Mouse (Mus musculus) testis, postnatal 10 days (tissue): ENCODE measurements around the gene Nup85.

Experiments used
- DNase-seq: peaks from one replicate; pipeline ENCODE4 v3.0.0; 2021; ENCODE audit warnings: low spot score

The Nup85 gene

DNA sequence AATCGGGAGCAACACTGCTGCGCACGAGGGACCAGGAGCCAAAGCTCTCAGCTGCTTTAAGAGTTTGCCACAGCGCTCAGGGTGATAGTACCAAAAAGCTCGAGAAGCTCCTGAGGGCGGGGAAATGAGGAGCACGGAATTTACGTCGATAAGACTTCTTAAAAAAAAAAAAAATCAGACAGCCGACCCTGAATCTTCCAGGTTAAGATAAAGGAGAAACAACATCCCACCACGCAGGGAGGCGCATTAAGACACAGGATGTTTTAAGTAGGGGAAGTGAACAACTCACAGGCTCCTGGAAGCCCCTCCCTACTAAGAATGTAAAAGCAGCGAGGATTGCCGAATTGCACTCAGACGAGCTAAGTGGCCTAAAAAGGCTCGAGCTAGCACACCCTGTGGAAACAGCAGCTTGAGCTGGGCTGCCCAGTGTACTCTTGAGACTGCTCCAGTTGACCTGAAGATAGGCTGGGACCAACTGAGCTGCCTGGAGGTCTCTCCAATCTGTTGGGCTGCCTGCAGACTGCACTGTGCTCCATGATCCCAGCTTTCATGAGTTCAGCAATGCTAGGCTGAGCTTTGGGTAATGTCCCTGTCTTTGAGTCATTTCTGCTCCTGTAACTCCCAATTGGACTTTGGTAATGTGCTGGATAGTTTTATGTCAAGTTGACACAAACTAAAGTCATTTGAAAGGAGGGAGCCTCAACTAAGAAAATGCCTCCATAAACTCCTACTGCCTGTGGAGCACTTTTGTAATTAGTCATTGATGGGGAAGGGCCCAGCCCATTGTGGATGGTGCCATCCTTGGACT lies 49.1 kb downstream of the Nup85 start:
- DNase-seq, result no peak

DNA sequence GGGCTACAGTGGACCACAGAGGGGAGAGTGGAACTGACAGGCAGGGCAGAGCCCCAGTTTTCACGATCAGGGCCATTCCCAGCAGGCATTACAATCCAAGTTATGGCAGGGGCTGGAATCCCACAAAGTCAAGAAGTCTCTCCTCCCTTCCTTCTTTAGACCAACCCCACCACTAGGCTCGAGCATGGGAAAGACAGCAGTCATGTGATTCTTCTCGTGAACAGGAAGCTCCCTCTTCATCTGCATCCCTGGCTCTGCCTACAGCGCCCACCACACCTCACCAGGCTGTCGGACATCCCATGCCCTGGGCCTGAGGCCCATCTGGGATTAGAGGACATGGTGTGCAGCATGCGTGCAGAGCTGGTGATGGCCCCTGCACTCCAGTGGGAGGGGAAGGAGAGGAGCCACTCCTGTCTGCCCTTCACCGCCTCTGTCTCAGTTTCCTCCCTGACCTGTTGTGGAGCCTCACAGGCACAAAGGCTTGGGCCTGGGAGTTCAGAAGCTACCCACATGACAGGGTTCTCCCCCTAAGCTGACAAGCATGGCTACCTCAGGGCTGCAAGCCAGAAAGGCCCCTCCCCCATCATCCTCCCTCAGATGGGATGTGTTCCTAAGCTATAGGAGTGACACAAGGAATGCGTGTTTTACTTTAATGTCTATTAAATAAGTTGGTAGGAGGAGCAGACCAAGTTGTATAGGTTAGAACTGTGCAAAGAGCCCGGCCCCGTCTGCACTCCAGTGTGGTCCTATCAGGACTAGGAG lies 50.3 kb downstream of the Nup85 start:
- DNase-seq, result peak; percentile 65

DNA sequence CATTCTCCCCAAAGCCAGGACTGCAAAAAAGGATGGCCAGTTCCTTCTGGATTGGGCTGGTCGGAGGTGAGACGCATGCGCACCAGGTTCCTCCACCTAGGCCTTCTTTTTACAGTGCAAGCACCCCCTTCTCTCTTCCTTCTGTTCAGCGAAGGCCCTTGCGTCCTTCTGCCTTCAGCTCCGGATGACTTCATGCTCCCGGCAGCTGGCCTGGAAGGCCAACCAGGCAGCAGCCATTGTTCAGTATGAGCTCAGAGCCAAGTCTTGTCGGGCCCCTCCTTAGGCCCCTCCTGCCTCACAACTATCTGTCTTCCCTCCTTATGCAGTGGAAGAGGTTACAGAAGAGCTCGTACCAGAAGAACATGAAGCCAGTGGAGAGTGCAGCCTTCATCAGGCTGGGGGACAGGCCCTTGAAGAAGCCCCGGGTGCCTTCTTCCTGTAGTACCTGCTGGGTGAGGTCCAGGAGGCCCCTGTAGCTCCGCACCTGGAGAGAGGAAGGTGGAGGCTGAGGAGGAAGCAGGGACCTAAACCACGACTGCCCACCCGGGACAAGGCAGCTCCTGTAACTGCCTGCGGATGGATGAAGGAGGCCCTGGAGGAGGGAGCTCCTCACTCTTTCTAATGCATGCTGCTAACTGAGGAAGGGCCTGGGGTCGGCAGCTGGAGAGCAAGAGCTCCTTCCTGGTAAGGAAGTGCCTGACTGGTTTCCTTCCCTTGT lies 51.0 kb downstream of the Nup85 start:
- DNase-seq, result peak; percentile 58

DNA sequence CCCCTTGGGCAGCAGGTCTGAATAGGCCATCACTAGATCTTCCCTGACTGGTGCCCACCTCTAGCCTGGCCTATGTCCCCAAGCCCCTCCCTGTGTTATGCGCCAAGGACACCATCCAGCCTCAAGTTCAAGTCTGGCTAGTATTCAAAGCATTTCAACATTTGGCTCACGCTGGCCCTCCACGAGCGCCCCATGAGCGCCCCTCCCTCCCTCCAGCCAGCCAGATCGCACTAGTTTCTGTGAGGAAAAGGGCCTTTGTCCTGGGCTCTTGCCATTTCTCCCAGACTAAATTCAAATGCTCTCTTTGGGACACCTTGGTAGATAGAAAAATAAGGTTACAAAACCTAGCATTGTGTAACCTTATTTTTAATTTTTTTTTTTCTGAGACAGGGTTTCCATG lies 51.6 kb downstream of the Nup85 start:
- no peak for DNase-seq

DNA sequence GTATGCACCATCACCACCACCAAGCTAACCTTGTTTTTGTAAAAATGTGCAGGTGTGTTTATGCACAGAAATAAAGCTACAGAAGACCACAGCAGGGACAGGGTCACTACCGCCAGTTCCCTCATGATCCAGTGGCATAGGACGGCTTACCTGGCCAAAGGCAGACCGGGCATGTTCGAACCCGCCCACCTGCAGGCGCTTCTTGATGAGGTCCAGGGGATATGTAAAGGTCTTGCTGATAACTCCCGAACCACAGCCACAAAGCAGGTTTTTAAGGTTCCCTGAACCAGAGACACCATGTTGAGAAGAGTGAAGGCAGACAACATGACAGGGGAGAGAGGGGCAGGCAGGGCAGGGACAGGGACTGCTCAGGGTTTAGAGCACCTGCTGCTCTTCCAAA lies 52.1 kb downstream of the Nup85 start:
- DNase-seq, result no peak

DNA sequence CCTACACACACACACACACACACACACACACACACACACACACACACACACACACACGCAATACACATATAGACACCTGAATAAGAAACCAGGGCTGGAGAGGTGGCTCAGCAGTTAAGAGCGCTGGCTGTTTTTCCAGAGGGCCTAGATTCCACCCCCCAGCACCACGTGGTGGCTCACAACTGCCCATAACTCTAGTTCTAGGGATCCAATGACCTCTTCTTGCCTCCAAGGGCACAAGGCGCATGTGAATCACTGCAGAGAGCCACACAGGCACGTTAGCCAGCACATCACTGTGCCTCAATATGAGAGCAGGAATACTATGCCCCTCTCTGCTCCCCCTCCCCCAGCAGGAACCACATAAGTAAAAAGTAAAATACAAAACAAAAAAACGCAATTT lies 52.7 kb downstream of the Nup85 start:
- no peak for DNase-seq

DNA sequence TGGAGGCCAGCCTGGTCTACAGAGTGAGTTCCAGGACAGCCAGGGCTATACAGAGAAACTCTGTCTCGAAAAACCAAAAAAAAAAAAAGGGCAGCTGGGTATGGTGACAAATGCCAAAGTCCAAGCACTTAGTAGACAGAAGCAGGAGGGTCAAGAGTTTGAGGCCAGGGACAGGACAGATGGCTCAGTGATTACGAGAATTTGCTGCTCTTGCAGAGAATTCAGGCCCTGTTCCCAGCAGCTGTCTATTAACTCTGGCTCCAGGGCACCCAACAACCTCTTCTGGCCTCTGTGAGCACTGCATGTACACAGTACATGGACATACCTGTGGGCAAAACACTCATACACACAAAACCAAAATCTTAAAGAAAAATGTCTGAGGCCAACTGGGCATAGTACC lies 53.8 kb downstream of the Nup85 start:
- no peak for DNase-seq

DNA sequence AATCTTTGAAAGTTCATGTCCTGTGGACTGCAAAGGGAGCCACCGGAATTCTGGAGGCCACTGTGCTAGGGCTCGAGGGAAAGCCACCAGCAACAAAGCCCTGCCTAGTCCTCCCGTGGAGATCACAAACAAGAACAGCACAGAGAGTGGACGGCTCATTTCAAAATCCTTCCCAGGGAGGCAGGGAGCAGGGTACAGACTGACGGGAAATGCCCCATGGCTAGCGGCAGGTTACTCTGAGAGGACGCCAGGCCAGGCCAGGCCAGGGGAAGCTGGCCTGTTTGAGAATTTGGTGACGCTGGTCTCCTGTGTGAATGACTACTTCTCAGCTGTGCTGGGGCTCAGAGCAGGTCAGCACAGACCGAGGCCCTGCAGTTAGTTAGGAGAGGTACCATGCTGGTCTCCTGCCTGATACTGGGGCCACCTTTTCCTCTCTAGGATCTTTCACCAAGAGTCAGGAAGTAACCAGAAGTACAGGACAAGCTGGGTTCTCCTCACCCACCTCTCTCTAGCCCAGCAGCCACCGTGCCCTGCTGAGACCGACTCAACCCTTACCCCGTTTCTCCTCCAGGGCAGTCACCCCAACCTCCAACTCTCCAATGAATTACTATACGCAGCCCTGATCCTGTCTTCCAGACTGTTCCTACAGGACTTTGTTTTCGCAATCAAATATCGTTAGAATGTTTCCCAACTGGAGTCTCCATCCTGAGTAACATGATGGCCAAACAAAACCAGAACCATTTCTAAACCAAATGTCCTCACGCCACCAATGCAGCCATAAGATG lies 54.7 kb downstream of the Nup85 start:
- DNase-seq, result no peak

DNA sequence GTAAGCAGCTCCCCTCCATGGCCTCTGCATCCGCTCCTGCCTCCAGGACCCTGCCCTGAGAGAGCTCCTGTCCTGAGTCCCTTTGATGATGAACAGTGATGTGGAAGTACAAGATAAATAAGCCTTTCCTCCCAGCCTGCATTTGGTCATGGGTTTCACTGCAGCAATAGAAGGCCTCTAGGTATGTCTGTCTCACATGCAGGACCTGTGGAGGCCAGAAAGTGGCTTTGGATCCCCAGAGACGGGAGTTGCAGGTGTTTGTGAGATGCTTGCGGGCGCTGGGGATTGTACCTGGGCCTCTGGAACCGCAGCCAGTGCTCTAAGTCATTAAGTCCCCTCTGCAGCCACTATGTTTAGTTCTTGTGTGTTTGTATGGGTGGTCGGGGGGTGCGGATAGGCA lies 55.7 kb downstream of the Nup85 start:
- no peak for DNase-seq

DNA sequence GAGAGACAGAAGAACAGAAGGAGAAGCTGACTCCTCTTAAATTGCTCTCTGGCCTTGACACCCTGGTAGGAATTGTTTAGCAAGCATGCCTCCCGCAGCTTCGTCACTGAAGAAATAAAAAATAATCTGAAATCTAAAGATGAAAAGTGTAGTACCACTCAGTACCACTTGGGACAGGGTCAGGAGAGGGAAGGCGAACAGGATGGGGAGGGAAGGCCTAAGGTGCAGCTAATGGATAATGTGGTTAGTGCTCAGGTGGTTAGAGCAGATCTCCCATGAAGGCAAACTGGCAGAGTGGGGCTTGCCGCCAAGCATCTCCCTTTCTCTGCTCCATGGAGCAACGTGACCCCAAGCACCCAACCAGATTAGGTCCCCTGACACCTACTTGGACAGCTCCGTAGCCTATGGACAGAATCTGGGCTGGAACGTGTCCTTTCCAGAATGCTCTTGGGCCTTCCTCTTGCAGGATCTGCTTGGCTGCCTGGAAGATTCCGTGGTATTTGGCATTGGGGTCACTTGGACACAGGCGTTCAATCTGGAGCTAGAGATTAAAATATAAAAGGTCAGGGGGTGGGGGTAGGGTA lies 59.3 kb downstream of the Nup85 start:
- DNase-seq, result no peak

DNA sequence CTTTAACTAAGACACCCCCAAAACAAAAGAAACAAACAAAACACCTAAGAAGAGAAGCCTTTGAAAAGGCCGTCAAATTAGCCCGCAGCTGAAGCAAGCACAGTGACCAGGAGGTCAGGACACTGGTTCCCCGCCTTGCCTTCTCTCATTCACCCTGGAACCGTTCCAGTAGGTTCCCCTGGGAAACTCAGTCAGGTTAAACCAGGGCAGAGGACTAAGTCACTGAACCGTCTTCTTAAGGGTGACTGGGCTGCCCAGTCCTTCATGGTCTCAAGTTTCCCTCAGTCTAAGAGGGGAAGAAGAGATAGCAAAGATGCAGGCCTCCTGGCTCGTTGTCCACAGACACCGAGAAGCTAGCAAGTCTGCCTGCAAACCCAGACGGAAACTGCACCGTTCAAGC lies 61.6 kb downstream of the Nup85 start:
- no peak for DNase-seq

DNA sequence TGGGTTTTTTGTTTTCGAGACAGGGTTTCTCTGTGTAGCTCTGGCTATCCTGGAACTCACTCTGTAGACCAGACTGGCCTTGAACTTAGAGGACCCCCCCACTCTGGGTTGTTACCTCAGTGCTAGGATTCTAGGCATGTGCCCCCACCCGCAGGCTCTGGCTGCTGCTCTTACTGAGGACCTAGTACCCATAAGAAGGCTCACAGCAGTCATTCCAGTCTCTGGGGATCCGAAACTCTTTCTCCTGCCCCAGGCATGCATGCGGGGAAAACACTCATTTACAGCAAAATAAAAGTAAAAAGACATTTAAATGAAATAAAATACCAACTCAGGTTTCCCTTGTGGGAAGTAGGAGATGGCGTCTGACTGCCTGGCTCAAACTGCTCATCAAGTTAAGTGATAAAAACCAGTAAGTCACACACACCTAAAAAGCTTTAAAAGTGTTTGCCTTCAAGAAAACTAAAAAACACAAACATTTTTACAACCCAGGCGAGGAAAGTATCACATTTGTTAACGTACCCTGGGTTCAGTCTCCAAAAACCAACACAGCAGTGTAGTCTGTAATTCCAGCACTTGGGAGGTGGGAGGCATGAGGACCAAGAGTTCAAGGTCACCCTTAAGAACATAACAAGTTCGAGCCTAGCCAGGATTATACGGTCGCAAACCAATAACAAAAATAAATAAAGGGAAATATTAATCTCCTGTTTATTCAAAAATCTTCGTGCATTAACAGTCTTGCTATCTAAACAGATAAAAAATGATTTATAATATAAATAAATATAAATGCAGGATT lies 62.8 kb downstream of the Nup85 start:
- no peak for DNase-seq

DNA sequence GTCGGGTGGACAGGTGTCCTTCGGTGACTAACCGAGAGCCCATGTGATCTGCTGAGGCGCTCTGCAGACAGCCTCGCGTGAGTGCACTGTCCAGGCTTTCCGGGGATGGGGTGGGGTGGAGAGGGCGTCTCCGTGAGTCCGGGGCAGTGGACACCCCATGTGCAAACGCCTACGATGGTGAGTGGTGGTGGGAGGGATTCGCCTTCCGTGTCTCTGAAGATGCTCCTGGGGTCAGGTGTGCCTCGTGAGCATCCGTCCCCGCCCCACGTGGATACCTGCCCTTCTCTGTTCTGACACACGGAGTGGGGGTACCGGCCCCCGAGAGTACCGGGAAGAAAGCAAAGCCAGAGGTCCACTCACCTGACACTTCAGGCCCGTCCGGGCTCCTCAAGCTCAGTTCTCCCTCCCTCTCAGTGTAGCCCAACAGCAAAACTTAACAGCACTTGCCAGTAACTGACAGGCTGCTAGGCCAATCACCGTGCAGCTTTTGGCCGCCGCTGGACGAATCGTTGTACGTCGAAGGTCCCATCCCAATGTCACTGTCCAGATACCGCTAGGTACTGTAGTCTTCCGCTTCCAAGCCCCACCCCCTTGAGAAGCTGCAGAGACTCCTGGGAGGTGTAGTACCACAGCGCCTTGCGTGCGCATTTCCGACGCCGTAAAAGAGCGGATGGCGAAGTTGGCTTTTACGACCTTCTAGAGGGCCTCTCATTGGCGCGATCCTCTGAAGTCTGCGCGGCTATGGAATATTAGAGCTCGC lies 63.7 kb downstream of the Nup85 start, which contains the start of gene Slc25a19:
Gene Slc25a19, minus strand, starts transcription at position 591 of the 760 bp plus-strand sequence.
- DNase-seq, result peak; percentile 98

DNA sequence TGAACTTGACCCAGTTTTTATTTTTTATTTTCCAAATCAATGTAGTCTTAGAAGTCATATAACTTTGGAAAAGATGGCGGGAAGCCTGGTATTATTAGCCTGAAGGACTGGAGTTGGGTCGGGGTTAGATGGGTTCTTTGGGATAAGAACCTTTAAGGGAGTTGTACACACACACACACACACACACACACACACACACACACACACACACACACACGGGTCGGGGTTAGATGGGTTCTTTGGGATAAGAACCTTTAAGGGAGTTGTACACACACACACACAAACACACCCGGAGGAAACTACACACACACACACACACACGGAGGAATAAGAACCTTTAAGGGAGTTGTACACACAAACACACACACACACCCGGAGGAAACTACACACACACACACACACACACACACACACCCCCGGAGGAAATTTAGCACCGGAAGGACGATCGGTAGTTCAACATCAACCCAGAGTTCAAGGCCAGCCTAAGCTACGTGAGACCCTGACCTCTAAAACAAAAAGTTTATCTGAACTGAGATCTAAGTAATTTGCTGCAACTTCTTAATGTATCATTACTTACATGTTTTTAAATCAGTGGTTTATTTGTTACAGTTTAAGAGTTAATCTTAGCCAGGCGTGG lies 64.3 kb downstream of the Nup85 start:
- DNase-seq, result no peak

DNA sequence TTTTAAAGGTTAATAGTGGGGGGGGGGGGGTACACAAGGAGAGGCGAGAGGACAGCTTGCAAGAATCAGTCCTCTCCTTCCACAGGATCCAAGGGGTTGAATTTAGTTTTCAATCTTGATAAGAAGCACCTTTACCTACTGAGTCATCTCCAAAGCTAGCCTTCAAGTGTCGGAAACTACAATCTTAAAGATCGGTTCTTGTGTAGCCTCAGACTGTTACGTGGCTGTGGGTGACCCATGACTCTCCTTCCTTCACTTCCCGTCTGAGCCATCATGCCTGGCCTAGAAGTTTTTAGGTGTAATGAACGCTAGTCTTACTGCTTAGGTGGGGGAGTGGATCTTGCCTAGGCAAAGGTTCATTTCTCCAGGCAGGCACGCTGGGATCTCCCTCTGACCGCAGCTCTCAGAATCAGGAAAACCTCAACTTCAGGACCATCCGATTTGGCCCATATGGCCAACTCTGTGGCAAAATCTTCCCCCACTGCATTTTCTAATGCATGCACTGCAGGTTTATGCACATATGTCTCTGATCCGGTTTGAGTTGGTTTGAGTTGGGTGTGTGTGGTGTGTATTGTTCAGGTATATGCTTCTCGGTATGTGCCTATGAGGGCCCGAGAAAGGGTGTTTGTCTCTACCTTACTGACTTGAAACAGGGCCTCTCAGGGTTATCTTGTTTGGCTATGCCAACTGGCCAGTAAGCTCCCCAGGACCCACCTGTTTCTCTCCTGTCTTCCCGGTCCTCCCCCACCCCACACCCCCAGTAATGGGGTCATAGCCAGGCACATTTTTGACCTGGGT lies 65.7 kb downstream of the Nup85 start:
- no peak for DNase-seq

DNA sequence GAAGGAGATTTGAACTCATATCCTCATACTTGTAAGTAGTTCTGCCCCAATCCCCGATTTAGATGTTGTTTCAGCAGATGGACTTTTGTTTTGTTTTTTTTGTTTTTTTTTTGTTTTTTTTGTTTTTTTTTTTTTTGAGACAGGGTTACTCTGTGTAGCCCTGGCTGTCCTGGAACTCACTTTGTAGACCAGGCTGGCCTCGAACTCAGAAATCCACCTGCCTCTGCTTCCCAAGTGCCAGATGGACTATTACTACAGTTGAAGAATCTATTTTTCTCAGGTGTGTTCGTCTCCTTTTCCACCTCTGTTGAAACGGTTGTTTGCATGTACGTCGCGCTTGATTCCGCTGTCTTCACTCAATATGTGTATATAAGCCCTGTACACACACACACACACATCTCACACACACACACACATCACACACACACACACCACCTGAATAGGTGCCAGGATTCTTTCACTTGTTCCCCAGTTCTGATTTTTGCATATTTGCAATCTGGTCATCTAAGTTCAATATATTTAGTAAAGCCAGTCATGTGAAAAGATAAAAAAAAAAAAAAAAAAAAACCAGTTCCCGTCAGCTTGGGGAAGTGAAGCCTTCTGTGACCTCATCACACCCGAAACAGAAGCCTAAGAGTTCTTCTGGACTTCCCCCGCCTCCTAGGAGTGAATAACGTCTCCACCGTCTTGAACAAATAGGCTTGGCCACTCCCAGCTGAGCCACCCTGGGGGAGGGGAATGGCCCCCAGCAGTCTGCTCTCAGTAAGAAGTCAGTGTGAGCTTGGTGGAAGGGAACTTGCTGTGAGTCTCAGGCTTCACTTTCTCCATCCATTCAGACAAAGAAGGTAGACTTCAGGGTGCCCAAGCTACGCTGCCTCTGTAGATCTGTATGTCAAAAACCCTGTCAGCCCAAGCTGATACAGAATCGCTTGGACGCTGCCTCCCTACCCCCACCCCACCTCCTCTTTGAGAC lies 66.6 kb downstream of the Nup85 start:
- DNase-seq, result no peak

DNA sequence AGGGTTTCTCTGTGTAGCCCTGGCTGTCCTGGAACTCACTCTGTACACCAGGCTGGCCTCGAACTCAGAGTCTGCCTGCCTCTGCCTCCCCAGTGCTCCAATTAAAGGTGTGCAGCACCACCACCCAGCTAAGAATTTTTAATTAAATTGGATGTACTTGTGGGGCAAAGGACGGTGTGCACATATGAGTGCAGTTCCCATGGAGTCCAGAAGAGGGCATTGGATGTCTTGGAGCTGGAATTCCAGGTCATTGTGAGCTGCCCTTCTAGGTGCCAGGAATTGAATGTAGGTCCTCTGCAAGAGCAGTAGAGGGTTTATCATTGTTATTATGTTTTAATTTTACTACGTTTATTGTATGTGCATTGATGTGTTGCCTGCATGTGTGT lies 67.3 kb downstream of the Nup85 start:
- DNase-seq, result no peak

DNA sequence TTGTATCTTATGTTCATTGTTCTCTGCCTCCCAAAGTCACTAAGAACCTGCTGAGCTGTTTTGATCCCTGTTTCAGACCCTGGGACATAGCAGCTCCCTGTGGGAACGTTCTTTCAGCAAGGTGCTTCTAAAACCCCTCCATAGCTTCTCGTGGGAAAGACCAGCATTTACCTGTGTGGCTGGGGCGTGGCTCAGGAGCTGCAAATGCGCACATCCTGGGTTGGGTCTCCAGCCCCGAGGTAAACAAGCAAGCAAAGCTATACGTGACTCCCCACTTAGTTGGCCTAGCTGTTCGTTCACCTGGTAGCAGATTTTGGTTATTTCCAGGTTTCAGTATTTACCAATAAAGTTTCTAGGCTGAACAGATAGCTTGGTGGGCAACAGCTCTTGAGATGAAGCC lies 68.0 kb downstream of the Nup85 start:
- no peak for DNase-seq
